Mouse (Mus musculus) right cerebral cortex, postnatal 4 days (tissue): ENCODE measurements around the gene Tbc1d10a.
A peak's percentile ranks its signal among the peaks of the same experiment; 100 is the strongest.
"Not testable (repeated sequence)": the region's sequence is repeated elsewhere in the genome, so short reads cannot be mapped to it uniquely, and the experiment has no call there.

Source experiments
- DNase-seq: peaks from one replicate; pipeline ENCODE4 v3.0.0-alpha.2; 2022

The Tbc1d10a gene

DNA sequence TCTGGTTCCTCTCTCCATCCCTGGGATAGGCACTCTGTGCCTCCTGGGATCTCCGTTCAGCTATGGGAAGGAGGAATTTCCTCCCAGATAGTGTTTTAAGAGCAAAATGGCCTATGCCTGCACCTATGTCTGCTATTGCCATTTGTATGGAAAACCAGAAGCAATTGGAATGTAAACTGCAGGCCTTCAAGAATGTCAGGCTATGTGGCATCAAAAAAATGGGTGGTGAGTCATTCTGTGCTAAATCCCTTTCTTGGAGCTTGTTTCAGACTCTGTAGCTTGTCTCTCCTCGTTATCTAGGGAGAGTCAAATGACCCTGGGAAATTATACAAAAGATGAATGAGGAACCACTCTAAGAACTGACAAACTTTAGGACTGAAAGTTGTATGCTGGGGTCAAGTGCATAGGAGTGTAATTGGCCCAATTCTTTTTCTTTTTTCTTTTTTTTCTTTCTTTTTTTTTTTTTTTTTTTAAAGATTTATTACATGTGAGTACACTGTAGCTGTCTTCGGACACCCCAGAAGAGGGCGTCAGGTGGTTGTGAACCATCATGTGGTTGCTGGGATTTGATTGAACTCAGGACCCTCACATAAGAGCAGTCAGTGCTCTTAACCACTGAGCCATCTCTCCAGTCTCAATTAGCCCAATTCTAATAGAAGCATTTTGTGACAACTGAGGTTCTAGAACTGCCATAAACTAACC is 2.2 kb upstream of the Tbc1d10a start:
- no peak for DNase-seq

DNA sequence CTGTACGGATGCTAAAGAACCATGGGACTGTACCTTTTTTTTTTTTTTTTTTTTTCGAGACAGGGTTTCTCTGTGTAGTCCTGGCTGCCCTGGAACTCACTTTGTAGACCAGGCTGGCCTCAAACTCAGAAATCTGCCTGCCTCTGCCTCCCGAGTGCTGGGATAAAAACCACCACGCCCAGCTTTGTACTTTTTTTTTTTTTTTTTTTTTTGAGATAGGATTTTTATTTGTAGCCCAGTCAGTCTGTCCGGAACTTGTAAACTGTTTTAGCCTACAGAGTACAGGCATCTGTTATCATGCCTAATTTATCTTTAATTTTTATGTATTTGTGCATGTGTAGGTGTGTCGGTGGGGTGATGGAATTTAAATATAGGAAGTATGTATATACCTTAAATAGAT is 1.1 kb upstream of the Tbc1d10a start:
- not testable (repeated sequence) for DNase-seq

DNA sequence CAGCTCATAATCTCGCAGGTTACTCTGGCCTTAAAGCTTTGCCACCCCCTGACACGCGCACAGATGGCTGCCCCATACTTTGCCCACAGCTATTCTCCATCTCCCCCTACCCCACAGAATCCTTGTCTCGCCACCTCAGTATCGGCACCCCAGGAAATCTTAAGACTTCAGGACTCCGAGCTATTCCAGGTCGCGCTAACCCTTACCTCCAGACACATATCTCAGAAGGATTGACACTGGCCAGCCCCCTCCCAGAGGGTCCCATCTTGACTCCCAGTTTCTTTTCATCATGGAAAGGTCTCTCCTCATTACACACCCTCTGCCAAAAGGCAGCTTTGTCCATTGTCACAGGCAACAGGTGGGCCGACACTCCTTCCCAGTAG is 720 bp downstream of the Tbc1d10a start:
- peak; percentile 15 for DNase-seq

DNA sequence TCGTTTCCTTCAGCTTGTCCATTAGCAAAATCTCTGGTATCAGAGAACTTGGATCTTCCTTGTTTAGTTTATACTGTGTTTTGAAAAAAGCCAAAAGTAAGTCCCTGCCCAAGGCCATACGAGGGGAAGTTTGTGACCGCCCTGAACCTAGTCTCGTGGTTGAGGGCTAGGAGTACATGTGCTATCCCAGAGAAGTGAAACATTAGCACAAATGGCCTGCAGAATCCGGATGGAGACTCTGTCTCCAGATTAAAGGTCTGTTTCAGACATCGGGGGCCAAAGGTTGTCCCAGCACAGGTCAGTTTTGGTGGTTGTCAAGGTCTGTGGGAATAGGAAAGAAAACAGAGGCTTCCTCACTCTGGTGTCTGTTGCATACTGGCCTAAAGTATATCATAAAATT is 2.6 kb downstream of the Tbc1d10a start:
- DNase-seq: no peak

DNA sequence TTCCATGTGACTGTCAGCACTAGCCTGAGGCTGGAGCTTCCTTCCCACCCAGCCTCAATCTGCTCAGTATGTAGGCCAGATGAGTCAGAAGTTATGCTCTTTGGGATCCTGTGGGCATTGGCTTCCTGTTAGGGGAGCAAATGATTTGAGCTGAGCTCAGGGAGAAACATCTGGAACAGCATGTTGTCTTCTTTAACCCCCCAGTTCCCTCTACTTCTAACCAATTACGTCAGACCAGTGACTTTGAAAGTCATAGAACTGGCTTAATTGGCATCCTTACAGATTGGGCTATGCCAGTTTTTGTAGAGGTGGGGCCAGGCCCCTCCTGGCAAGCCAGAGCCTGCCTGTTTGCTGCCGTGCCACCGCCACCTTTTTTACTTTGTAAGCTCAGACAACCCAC is 4.1 kb downstream of the Tbc1d10a start:
- no peak for DNase-seq

DNA sequence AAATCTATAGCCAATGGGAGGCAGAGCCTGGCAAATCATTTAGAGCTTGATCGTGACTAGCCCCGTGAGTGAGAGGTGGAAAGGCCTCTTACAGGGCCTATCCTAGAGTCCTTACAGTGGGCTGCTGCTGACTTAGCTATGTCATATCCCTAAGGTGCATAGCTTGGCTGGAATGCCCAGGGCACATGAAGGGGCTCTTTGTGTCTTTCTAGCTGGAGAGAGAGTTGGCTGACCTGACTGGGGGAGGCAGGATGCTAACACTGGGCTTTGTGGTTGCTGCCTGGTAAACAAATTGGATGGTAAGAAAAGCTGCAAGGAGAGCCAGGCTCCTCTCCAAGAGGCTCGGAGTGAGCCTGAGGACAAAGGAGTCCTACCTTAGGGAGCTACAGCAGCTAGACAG is 6.2 kb downstream of the Tbc1d10a start:
- no peak for DNase-seq

DNA sequence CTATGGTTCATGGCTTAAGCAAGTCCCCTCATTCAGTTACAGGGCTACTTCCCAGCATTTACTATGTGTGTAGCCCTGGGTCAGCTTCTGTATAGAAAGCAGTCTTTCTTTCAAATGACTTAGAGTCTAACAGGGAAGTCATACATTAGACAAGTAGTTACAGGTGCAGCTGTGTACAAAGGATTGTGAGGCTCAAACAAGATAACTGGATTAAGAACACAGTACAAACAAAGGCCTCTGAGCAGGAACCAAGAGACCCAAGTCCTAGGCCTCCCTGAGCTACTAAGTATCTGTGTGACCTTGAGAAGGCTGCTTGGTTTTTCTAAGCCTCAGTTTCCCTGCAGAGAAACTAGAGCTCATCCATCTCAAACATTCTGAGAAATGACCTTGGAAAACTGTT is 6.8 kb downstream of the Tbc1d10a start:
- no peak for DNase-seq

DNA sequence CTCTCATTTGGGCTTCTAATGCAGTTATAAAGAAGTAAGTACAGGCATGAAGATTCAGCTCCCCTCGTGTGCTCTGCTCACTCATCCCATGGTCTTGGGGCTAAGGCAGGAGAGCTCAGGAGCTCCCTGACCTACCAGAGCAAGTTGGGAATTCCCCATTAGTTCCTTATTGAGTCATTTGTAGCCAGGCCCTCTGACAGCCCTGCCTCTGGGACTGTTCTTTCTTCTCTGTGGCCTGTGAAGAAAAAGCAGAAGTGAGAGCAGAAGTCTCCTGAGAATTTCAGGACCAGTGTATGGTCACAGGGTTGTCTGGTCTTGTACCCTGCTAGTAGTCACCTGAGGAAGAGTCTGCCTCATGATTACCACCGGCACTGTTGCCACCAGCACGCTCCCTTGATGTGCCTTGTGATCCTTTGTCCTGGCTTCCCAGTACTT is 9.0 kb downstream of the Tbc1d10a start:
- no peak for DNase-seq

DNA sequence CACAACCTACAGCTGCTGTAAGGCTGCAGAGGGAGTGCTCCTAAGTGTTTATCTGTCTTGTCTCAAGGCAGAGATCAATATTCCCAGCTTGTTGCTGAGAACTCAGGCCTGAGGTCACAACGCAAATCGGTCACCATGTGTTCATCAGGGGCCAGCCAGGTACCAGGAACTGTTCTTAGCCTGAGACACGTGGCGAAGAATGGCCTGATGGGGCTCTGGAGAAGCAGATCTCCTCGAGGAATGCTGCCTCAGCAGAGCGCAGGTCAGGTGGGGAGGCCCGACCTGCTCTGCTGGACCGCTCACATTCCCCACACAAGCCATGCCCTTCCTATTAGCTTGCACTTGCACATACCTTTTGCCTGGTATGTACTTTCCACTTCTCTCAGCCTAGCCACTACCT is 10.0 kb downstream of the Tbc1d10a start:
- no peak for DNase-seq

DNA sequence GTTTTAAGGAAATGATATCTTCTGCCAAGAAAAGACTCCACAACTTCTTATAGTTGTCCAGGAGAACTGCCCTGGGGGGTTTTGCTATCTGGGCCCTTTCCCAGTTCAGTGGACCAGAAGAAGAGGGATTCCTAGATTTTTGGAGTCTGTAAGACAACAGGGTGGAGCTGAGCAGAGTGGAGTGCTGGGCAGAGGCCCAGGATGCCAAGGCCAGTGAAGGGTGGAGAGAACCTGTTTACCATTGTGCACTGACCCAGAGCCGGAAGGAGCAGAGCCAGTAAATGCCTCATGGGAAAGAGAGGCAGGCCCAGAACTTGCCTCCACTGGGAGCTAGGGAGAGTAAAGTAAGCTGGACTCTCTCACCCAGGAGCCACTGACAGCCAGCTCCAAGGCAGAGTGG is 11.1 kb downstream of the Tbc1d10a start:
- no peak for DNase-seq

DNA sequence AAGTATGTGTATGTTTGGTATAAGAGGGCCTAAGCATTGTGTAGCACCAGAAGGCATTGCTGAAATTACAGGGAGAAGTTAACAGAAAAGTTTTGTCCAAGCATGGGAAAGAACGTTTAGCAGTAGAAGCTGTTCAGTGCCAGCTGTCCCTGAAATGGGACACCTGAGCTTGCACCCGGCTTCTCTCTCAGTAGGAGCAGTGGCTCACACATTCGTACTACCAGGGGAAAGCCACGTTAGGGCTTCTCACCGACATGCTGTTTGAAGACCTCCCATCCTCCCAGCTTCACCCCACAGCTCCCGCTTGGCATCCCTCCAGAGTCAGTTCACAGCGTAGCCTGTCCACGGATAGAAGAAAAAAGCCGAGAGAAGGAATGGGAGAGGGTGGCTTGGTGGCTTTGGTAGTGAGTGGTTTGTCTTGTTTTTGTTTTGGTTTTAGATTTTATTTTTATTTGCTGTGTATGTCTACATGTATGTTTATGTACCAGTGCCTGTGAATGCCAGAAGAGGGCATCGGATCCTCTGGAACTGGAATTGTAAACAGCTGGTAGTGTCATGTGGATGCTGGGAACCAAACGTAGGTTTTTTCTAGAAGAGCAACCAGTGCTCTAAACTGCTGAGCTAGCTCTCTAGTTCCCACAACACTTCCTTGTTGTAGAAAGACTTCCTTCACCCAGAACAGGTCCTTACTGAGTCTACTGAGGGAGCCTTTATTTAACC is 15.6 kb downstream of the Tbc1d10a start:
- DNase-seq: no peak

DNA sequence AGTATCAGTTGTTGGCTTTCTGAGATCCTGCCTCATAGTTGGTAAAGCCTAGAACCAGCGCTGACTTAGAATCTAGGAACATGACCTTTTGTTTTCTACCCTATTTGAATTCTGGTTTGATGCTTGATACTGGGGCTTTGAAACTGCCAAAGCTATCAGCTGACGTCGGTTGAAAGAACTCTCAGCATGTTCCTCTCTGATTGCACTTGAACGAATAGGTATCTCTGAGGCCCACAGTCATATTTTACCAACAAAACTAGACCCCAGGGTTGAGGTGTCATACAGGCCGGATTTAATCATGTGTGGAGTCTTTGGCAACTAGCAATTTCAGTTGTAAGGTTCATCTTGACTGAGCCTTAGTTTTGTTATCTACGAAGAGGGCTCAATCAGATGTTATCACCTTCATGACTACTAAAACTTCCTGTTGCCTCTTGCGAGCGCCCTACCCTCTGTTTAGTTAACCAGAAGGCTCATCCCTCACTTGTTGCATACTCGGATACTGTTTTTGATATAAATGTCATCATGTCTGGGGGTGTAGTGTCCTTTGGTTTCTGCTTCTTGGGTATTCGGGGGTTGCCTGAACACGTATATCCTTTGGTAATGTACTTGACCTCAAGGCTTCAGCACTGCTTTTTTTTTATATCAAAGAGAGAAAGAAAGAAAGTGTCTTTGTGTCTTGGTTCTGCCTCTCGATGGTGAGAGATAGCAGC is 16.6 kb downstream of the Tbc1d10a start:
- DNase-seq: no peak

DNA sequence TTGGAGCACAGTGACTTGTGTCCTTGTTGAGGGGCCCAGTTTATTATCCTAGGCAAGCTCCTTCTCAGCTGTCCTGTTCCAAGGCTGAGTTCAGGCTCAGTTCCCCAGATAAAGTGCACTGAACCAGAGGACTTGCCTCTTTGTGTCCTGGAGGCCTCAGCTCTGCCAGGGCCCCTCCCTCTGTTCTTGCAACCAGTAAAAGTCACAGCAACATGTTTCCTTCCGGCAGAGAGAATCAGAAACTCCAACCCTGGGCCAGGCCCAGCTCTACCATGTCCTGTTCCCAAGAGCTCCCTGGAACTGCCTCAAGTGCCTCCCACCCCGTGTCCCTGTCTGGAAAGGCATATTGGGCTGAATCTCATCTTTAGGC is 17.1 kb downstream of the Tbc1d10a start:
- DNase-seq: no peak

DNA sequence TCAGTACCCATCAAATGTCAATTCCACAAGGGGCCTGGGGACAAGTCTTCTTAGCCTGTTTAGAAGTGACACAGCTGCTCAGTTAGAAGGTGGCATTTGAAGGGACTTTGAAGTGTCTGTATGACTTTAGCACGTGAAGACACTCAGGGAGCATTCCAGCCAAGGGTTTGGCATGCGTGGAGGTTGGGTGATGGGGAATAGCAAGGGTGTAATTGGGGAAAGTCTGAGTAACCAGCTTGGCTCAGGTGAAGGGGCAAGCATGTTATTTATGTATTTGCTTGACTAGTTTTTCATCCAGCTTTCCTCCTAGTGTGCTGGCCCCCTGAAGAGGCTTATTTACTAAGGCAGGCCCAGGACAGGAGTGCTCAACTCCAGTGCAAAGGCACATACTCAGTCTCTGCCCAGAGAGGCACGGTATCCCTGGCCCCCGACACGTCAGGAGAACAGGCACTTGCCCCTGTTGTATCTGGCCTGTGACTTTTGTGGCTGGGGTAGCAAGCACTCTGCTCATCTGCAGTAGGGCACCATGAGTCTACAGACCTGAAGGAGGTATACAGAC is 18.6 kb downstream of the Tbc1d10a start:
- DNase-seq: no peak

DNA sequence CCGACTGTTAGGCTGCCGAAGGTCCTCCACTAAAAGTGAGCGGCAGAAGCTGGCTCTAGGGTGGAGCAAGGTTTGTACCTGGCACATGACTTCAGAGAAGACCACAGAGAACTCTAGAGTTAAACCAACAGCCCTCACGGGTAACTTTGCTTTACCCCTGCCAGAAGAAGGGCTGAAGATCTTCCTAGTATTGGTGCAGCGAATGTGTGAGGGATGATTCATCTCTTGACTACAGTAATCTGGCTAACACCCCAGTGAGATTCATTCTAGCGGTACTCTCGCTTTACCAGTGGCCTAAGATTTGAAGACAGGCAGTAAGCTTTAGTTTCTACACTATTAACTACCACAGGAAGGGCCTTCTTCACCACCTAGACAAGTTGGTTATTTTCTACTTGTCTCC is 19.4 kb downstream of the Tbc1d10a start:
- no peak for DNase-seq

DNA sequence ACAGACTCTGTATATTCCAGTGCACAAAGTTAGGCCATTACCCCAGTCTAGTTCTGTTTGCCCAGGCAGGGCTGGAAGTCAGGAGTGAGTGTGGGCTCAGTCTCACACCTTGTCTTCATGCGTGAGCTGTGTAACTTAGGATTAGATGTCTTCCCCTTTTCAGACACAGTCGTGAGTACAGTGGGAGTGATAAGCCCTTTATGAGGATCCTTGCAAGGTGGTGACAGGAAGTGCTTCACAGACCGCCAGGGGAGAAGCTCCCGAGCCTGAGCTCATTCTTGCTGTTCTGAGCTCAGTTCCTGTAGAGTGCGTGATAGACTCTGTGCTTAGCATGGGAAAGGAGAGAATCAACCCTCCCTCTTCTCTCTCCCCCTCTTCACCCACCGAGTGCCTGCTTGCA is 20.0 kb downstream of the Tbc1d10a start:
- DNase-seq: no peak

DNA sequence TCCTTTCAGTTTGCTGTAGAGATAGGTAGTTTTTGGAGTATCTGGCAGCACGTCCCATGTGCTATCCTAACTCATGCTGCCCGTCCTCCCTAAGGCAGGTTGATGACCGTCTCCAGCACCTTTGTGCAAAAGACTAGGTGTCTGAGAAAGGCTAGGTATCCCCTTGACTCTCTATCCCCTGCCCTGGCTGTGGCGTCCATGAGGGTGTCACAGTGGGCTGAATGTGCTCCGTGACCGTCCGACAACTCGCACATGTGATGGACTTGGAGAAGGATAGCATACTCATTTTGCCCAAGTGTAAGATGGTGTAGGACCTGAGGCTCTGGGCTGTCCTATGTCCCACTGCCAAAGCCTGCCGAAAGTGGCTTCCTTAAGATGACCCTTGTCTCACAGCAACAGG is 21.1 kb downstream of the Tbc1d10a start:
- DNase-seq: no peak

DNA sequence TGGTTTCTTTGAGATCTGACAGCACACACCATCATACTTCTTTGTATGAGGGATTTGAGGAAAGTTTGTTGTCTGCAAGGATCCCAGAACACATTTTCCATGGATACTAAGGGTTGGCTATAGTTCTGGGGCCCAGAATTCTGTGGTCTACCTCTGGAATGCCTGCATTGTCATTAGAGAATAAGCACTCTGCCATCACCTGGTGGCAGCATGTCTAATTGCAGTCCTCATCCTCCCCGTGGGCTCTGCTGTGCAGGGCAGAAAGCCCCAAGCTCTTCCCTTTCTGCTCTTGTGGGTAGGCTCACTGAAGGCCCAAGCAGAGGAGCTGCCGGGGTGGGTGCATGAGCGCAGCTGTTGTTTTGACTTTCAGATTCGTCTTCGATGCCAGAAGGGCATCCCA is 23.0 kb downstream of the Tbc1d10a start:
- no peak for DNase-seq

DNA sequence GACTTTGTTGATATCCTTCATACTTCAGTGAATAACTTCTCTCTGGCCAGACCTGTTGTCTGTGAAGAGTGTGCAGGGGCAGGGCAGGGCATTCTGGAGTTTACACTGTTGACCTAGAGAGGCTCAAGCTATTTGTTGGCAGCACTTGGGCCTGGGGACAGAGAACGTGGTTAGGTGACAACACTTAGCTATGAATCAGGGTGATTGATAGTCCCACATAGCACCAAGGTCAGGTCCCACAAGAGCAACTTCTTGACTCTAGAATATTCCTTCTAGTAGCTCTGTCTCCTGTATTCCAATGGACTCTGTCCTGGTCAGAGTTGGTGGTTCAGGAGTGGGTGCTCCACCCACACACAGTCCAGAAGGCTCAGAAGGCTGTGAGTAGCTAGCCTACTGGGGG is 24.2 kb downstream of the Tbc1d10a start:
- no peak for DNase-seq

DNA sequence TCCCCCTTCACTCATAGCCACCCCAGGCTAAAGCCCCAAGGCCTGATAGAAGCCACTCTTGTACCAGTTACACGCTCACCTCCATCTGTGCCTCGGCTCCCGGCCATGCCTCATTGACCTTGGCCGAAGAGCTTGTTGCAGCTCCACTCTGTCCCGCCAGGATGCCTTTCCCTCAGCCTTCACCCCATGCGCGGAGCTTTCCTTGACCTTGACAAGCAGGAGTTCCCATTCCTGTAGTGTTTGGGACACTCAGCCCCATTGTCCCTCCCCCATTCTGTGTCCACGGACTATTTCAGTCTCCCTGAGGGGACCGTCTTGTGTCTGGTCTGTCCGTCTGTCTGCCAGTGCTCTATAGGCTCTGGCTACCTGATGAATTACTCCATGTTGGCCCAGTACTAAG is 26.5 kb downstream of the Tbc1d10a start:
- DNase-seq: no peak

DNA sequence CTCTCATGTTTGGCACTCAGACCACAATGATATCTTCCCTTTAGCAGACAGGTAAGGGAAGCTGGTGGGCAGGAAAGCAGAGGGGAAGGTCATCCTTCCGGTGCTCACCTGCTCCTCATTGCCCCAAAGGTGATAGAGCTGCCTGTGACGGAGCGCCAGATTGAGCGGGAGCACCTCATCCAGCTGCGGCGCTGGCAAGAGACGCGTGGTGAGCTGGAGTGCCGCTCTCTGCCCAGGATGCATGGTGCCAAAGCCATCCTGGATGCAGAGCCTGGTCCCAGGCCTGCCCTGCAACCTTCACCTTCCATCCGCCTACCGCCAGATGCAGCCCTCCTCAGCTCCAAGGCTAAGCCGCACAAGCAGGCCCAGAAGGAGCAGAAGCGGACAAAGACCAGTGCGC is 28.0 kb downstream of the Tbc1d10a start:
- no peak for DNase-seq

DNA sequence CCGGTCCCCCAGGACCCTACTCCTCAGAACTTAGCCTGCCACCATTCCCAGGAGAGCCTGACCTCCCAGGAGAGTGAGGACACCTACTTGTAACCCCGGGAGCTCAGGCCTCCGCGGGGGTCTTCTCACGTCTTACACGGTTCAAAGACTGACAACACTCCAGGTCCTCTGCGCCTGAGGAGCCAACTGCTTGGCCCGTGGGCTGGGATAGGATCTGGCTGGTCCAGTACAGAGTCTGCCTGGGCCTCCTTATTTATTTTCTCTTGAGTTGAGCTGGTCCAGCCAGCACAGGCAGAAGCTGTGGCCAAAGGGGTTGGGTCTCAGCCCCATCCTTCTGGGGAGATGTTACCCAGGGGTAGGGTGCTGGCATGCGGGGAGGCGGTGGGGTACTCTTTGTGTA is 28.5 kb downstream of the Tbc1d10a start:
- no peak for DNase-seq

DNA sequence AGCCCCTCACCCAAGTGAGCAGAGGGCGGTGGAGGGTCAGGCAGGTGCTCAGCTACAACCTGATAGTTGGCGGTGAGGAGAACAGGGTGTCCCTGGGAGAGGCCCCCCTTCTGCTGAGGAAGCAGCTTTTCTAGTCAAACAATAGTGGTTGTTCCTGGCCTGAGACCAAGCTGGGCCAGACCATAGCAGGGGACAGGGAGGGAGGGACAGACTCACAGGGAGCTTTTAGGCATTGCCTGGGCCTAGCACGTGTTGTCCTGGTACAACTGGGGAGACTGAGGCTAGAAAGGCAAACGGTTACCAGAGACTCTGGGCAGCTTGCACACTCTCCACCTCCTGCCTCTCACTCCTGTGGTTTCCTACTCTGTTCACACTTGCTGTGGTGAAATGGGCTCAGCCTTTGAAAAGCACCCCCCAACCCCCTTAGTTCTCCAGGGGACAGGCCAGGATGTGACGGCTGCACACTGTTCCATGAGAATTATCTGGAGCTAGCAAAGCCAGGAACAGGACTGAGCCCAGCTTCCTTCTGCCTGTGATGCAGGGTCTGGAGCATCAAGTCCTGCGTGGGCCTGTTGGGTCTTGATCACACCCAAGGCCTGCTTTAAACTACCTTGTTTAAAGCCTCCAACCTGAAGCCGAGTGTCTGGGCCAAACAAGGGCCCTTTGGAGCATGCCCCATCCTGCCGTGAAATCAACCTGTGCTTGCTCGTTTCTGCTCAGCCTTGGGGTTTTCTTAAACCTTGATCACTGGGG is 29.8 kb downstream of the Tbc1d10a start:
- no peak for DNase-seq
